Mouse (Mus musculus) lung, embryonic 14.5 days (tissue): ENCODE results near the gene Tmem251. TPM values are rescaled to one million over a fixed set of nuclear protein-coding genes. Genes with fewer than 3 reads are reported as not detected.

Source experiments
- ATAC-seq: fragments of 200-750 bp; cut with Nextera tagmentation; 2 replicates; pipeline ENCODE4 v1.8.0; 2017; ENCODE audit warnings: mild to moderate bottlenecking, moderate TSS enrichment, moderate library complexity; ENCODE audit not compliant: insufficient read depth
- DNase-seq: peaks from one replicate; pipeline ENCODE4 v3.0.0-alpha.2; 2015
- H3K27ac ChIP-seq: fragments of 300-500 bp; sonication (generic); 2 replicates; pipeline ENCODE4 v1.5.1; 2014; ENCODE audit warnings: low read depth, mild to moderate bottlenecking, moderate library complexity
- H3K27me3 ChIP-seq: fragments of 300-500 bp; sonication (generic); 2 replicates; pipeline ENCODE4 v1.6.1; 2014; ENCODE audit warnings: low read length, control low read depth; ENCODE audit not compliant: insufficient read depth
- H3K36me3 ChIP-seq: fragments of 300-500 bp; sonication (generic); 2 replicates; pipeline ENCODE4 v1.6.1; 2014; ENCODE audit warnings: control low read depth; ENCODE audit not compliant: insufficient read depth
- H3K4me1 ChIP-seq: fragments of 300-500 bp; sonication (generic); 2 replicates; pipeline ENCODE4 v1.6.1; 2014; ENCODE audit warnings: antibody characterized with exemption, control low read depth; ENCODE audit not compliant: insufficient read depth
- H3K4me2 ChIP-seq: fragments of 300-500 bp; sonication (generic); 2 replicates; pipeline ENCODE4 v1.6.1; 2014; ENCODE audit warnings: mild to moderate bottlenecking
- H3K4me3 ChIP-seq: fragments of 300-500 bp; sonication (generic); 2 replicates; pipeline ENCODE4 v1.5.1; 2014; ENCODE audit warnings: low read depth, low read length
- H3K9ac ChIP-seq: fragments of 300-500 bp; sonication (generic); 2 replicates; pipeline ENCODE4 v1.6.1; 2014
- H3K9me3 ChIP-seq: fragments of 300-500 bp; sonication (generic); 2 replicates; pipeline ENCODE4 v1.6.1; 2016; ENCODE audit warnings: low read depth, low read length, control low read depth
- CTCF ChIP-seq: IDR thresholded peaks from 2 replicates; pipeline ENCODE4 v1.5.1; 2016; ENCODE audit warnings: antibody characterized with exemption, low read depth
- WGBS: fragments of 180-500 bp; shearing (Covaris S2); extraction: QIAGEN DNeasy Blood & Tissue Kit; methylation state at CpG from one replicate; pipeline ENCODE4 v1.1.7; 2014; 5-methylcytosine and 5-hydroxymethylcytosine counted together
- polyA plus RNA-seq: library from polyadenylated mRNA; unstranded; fragments of >200 nt; fragmentation: Nextera tagmentation; extraction: Ambion mirVana; gene quantifications from 2 replicates; pipeline ENCODE4 v1.2.1, GENCODE M21; 2014

Gene Tmem251
- polyA plus RNA-seq, 1 experiment from 2014 or later = 11.4 TPM

- no peak for DNase-seq
- no peak for ATAC-seq
- WGBS = 92% methylated on average over 5 of the region's 5 CpGs
- Histone ChIP-seq H3K9me3 (no peaks in the 10 kb centered on the region), H3K9ac (no peak overlapping the region), H3K27ac (no peak overlapping the region), H3K27me3 (no peaks in the 10 kb centered on the region), H3K4me3 (no peak overlapping the region), H3K4me2 (no peak overlapping the region), H3K4me1 (no peaks in the 10 kb centered on the region), H3K36me3 (peaks cover 89% of the 10 kb centered on the region)
- no peak for TF ChIP-seq CTCF
Observed at GRCm38 (mm10) chr12:102772676-102773075, 29.1 kb downstream of the Tmem251 start.

GRCm38 (mm10) chr12:102776035-102776434, 32.5 kb downstream of the Tmem251 start:
- Histone ChIP-seq H3K36me3 (peaks cover 61% of the 10 kb centered on the region), H3K4me3 (no peak overlapping the region), H3K9ac (no peak overlapping the region), H3K4me2 (no peak overlapping the region), H3K4me1 (no peaks in the 10 kb centered on the region), H3K27me3 (no peaks in the 10 kb centered on the region), H3K9me3 (no peaks in the 10 kb centered on the region), H3K27ac (no peak overlapping the region)
- TF ChIP-seq CTCF = no peak
- ATAC-seq = no peak
- WGBS = 90% methylated on average over 14 of the region's 14 CpGs
- DNase-seq = no peak

GRCm38 (mm10) chr12:102778151-102778550, 34.6 kb downstream of the Tmem251 start:
- ATAC-seq = no peak
- Histone ChIP-seq H3K27ac (no peak overlapping the region), H3K27me3 (no peaks in the 10 kb centered on the region), H3K4me1 (no peaks in the 10 kb centered on the region), H3K9me3 (no peaks in the 10 kb centered on the region), H3K4me3 (no peak overlapping the region), H3K36me3 (peaks cover 47% of the 10 kb centered on the region), H3K4me2 (no peak overlapping the region), H3K9ac (no peak overlapping the region)
- TF ChIP-seq CTCF = no peak
- 83% methylated on average over 5 of the region's 5 CpGs for WGBS
- DNase-seq = no peak

- Histone ChIP-seq H3K27ac (no peak overlapping the region), H3K4me2 (no peak overlapping the region), H3K4me1 (no peaks in the 10 kb centered on the region), H3K9ac (no peak overlapping the region), H3K27me3 (no peaks in the 10 kb centered on the region), H3K9me3 (no peaks in the 10 kb centered on the region), H3K4me3 (no peak overlapping the region), H3K36me3 (peaks cover 45% of the 10 kb centered on the region)
- WGBS = 45% methylated on average over 3 of the region's 3 CpGs
- peak; percentile 57; the same call in 1 of the 2 replicates for ATAC-seq
- TF ChIP-seq CTCF = peak; percentile 31
- DNase-seq = peak; percentile 44
Observed at GRCm38 (mm10) chr12:102779452-102779851, 35.9 kb downstream of the Tmem251 start.

GRCm38 (mm10) chr12:102782841-102783240, 39.3 kb downstream of the Tmem251 start:
- 91% methylated on average over 5 of the region's 5 CpGs for WGBS
- no peaks in the 10 kb centered on the region for H3K4me1 ChIP-seq
- H3K4me3 ChIP-seq = no peak overlapping the region
- ATAC-seq (no peak), DNase-seq (no peak)
- no peaks in the 10 kb centered on the region for H3K9me3 ChIP-seq
- H3K9ac ChIP-seq = no peak overlapping the region
- H3K27me3 ChIP-seq = no peaks in the 10 kb centered on the region
- no peak overlapping the region for H3K27ac ChIP-seq
- TF ChIP-seq CTCF = no peak
- H3K36me3 ChIP-seq = peaks cover 46% of the 10 kb centered on the region
- no peak overlapping the region for H3K4me2 ChIP-seq

- H3K36me3 ChIP-seq = peaks cover 62% of the 10 kb centered on the region
- no peak overlapping the region for H3K4me3 ChIP-seq
- no peak overlapping the region for H3K4me2 ChIP-seq
- H3K27me3 ChIP-seq = no peaks in the 10 kb centered on the region
- DNase-seq = no peak
- no peak for ATAC-seq
- no peak overlapping the region for H3K27ac ChIP-seq
- no peaks in the 10 kb centered on the region for H3K4me1 ChIP-seq
- WGBS = 88% methylated on average over 19 of the region's 19 CpGs
- H3K9ac ChIP-seq = no peak overlapping the region
- no peaks in the 10 kb centered on the region for H3K9me3 ChIP-seq
- no peak for TF ChIP-seq CTCF
Observed at GRCm38 (mm10) chr12:102784899-102785592, 41.5 kb downstream of the Tmem251 start.

- WGBS = 88% methylated on average over 5 of the region's 5 CpGs
- Histone ChIP-seq H3K4me2 (no peak overlapping the region), H3K4me3 (no peak overlapping the region), H3K9ac (no peak overlapping the region), H3K36me3 (peaks cover 67% of the 10 kb centered on the region), H3K27me3 (no peaks in the 10 kb centered on the region), H3K27ac (no peak overlapping the region), H3K4me1 (no peaks in the 10 kb centered on the region), H3K9me3 (no peaks in the 10 kb centered on the region)
- DNase-seq (no peak), ATAC-seq (no peak)
- no peak for TF ChIP-seq CTCF
Observed at GRCm38 (mm10) chr12:102785593-102785985, 42.0 kb downstream of the Tmem251 start.
